Mouse (Mus musculus): Measurements from ENCODE around the gene Zfp36l3. TPM values are rescaled to one million over a fixed set of nuclear protein-coding genes. Genes with fewer than 3 reads are reported as not detected.
"Not testable (repeated sequence)": the region's sequence is repeated elsewhere in the genome, so short reads cannot be mapped to it uniquely, and the experiment has no call there.

Gene Zfp36l3
- total RNA-seq (2014; rRNA removed) (0.05 TPM in 1 of 2 replicates, not detected in the other), polyA plus RNA-seq (2015; fragmentation: Nextera tagmentation; extraction: Ambion mirVana) (not detected in 2 replicates)

GRCm38 (mm10) chrX:53776276-53776675 lies at the start of gene Zfp36l3:
Gene Zfp36l3, minus strand, starts transcription at chrX:53776394.
- Histone ChIP-seq H3K4me2 (ENCODE audit: low read depth) (no peak within 1 kb of the TSS), H3K36me3 (ENCODE audit: insufficient read depth) (no peaks in the 10 kb centered on the region), H3K27me3 (ENCODE audit: insufficient read depth, low read length) (no peaks in the 10 kb centered on the region), H3K9ac (no peak within 1 kb of the TSS), H3K4me3 (ENCODE audit: low read depth, low read length) (no peak within 1 kb of the TSS), H3K4me1 (ENCODE audit: insufficient read depth) (no peaks in the 10 kb centered on the region), H3K27ac (ENCODE audit: low read depth, low read length) (no peak within 1 kb of the TSS), H3K9me3 (ENCODE audit: low read length) (no peaks in the 10 kb centered on the region)
- TF ChIP-seq CTCF (IDR thresholded peaks at IDR 0.05; ENCODE audit: low read depth), result no peak
- WGBS, result 87% methylated on average over 12 of the region's 12 CpGs
- DNase-seq (no peak), ATAC-seq (no peak)

- Histone ChIP-seq H3K27ac (ENCODE audit: low read depth, low read length) (no peak overlapping the region), H3K9ac (no peak overlapping the region), H3K9me3 (ENCODE audit: low read length) (no peaks in the 10 kb centered on the region), H3K36me3 (ENCODE audit: insufficient read depth) (no peaks in the 10 kb centered on the region), H3K4me2 (ENCODE audit: low read depth) (no peak overlapping the region), H3K4me1 (ENCODE audit: insufficient read depth) (no peaks in the 10 kb centered on the region), H3K27me3 (ENCODE audit: insufficient read depth, low read length) (no peaks in the 10 kb centered on the region), H3K4me3 (ENCODE audit: low read depth, low read length) (no peak overlapping the region)
- WGBS, result 33% methylated on average over 3 of the region's 3 CpGs
- no peak for ATAC-seq
- no peak for TF ChIP-seq CTCF (IDR thresholded peaks at IDR 0.05; ENCODE audit: low read depth)
- peak; percentile 24 for DNase-seq
These were observed 22.9 kb upstream of the Zfp36l3 start for GRCm38 (mm10) chrX:53799074-53799473.

- H3K27me3 ChIP-seq (ENCODE audit: insufficient read depth, low read length); H3K36me3 ChIP-seq (ENCODE audit: insufficient read depth); H3K4me2 ChIP-seq (ENCODE audit: low read depth); H3K4me3 ChIP-seq (ENCODE audit: low read depth, low read length); H3K9ac ChIP-seq; DNase-seq; H3K27ac ChIP-seq (ENCODE audit: low read depth, low read length); H3K4me1 ChIP-seq (ENCODE audit: insufficient read depth); H3K9me3 ChIP-seq (ENCODE audit: low read length); ATAC-seq: not testable (repeated sequence)
- 87% methylated on average over 11 of the region's 11 CpGs for WGBS
These were observed 21.3 kb upstream of the Zfp36l3 start, which contains the start of gene Xlr for GRCm38 (mm10) chrX:53797519-53797918. Gene Xlr, minus strand, starts transcription at chrX:53797706.

GRCm38 (mm10) chrX:53757736-53758135 lies 18.5 kb downstream of the Zfp36l3 start, which contains the start of gene 1700013H16Rik:
Gene 1700013H16Rik, minus strand, starts transcription at chrX:53757831.
- Histone ChIP-seq H3K4me2 (ENCODE audit: low read depth) (no peak within 1 kb of the TSS), H3K27ac (ENCODE audit: low read depth, low read length) (no peak within 1 kb of the TSS), H3K4me3 (ENCODE audit: low read depth, low read length) (no peak within 1 kb of the TSS), H3K4me1 (ENCODE audit: insufficient read depth) (no peaks in the 10 kb centered on the region), H3K36me3 (ENCODE audit: insufficient read depth) (no peaks in the 10 kb centered on the region), H3K9me3 (ENCODE audit: low read length) (peaks cover 5% of the 10 kb centered on the region; the same call in 1 of the 2 replicates), H3K9ac (no peak within 1 kb of the TSS), H3K27me3 (ENCODE audit: insufficient read depth, low read length) (no peaks in the 10 kb centered on the region)
- 93% methylated on average over 16 of the region's 16 CpGs for WGBS
- TF ChIP-seq CTCF (IDR thresholded peaks at IDR 0.05; ENCODE audit: low read depth), result no peak
- ATAC-seq (no peak), DNase-seq (no peak)

GRCm38 (mm10) chrX:53752851-53753250 lies 23.3 kb downstream of the Zfp36l3 start:
- Histone ChIP-seq H3K36me3 (ENCODE audit: insufficient read depth) (no peaks in the 10 kb centered on the region), H3K4me2 (ENCODE audit: low read depth) (no peak overlapping the region), H3K27ac (ENCODE audit: low read depth, low read length) (no peak overlapping the region), H3K4me3 (ENCODE audit: low read depth, low read length) (no peak overlapping the region), H3K9ac (no peak overlapping the region), H3K27me3 (ENCODE audit: insufficient read depth, low read length) (no peaks in the 10 kb centered on the region), H3K4me1 (ENCODE audit: insufficient read depth) (no peaks in the 10 kb centered on the region), H3K9me3 (ENCODE audit: low read length) (peaks cover 4% of the 10 kb centered on the region; the same call in 1 of the 2 replicates)
- ATAC-seq (no peak), DNase-seq (no peak)
- no peak for TF ChIP-seq CTCF (IDR thresholded peaks at IDR 0.05; ENCODE audit: low read depth)
- 83% methylated on average over 1 of the region's 1 CpGs for WGBS

- ATAC-seq (no peak), DNase-seq (no peak)
- H3K4me1 ChIP-seq (ENCODE audit: insufficient read depth), result no peaks in the 10 kb centered on the region
- H3K9ac ChIP-seq, result no peak overlapping the region
- H3K27me3 ChIP-seq (ENCODE audit: insufficient read depth, low read length), result no peaks in the 10 kb centered on the region
- WGBS, result 85% methylated on average over 2 of the region's 2 CpGs
- no peak for TF ChIP-seq CTCF (IDR thresholded peaks at IDR 0.05; ENCODE audit: low read depth)
- no peaks in the 10 kb centered on the region for H3K9me3 ChIP-seq (ENCODE audit: low read length)
- H3K27ac ChIP-seq (ENCODE audit: low read depth, low read length), result no peak overlapping the region
- no peak overlapping the region for H3K4me3 ChIP-seq (ENCODE audit: low read depth, low read length)
- H3K36me3 ChIP-seq (ENCODE audit: insufficient read depth), result no peaks in the 10 kb centered on the region
- no peak overlapping the region for H3K4me2 ChIP-seq (ENCODE audit: low read depth)
These were observed 47.2 kb downstream of the Zfp36l3 start for GRCm38 (mm10) chrX:53728967-53729366.

GRCm38 (mm10) chrX:53724596-53724995 lies 51.6 kb downstream of the Zfp36l3 start, which contains the start of gene 4930502E18Rik:
Gene 4930502E18Rik, plus strand, starts transcription at chrX:53724826.
- H3K9ac ChIP-seq, result no peak within 1 kb of the TSS
- no peaks in the 10 kb centered on the region for H3K36me3 ChIP-seq (ENCODE audit: insufficient read depth)
- ATAC-seq (no peak), DNase-seq (no peak)
- no peaks in the 10 kb centered on the region for H3K9me3 ChIP-seq (ENCODE audit: low read length)
- H3K4me2 ChIP-seq (ENCODE audit: low read depth), result no peak within 1 kb of the TSS
- TF ChIP-seq CTCF (IDR thresholded peaks at IDR 0.05; ENCODE audit: low read depth), result no peak
- no peaks in the 10 kb centered on the region for H3K27me3 ChIP-seq (ENCODE audit: insufficient read depth, low read length)
- no peaks in the 10 kb centered on the region for H3K4me1 ChIP-seq (ENCODE audit: insufficient read depth)
- H3K4me3 ChIP-seq (ENCODE audit: low read depth, low read length), result no peak within 1 kb of the TSS
- 84% methylated on average over 11 of the region's 11 CpGs for WGBS
- no peak within 1 kb of the TSS for H3K27ac ChIP-seq (ENCODE audit: low read depth, low read length)

Other genes with a start within 250 kb of the Zfp36l3 start
- gene Rtl8c, start 168.4 kb downstream of the Zfp36l3 start, total RNA-seq (2014; rRNA removed), result 81.2 and 86.1 TPM in 2 replicates
- 167 and 183 TPM in 2 replicates for gene Rtl8c, start 168.4 kb downstream of the Zfp36l3 start, polyA plus RNA-seq (2015; fragmentation: Nextera tagmentation; extraction: Ambion mirVana)
- gene Gm14597, start 167.4 kb downstream of the Zfp36l3 start, total RNA-seq (2014; rRNA removed), result 0.62 and 0.71 TPM in 2 replicates
- 0.38 and 0.41 TPM in 2 replicates for gene Gm14597, start 167.4 kb downstream of the Zfp36l3 start, polyA plus RNA-seq (2015; fragmentation: Nextera tagmentation; extraction: Ambion mirVana)
- 124 and 168 TPM in 2 replicates for gene Rtl8a, start 132.7 kb downstream of the Zfp36l3 start, total RNA-seq (2014; rRNA removed)
- gene Rtl8a, start 132.7 kb downstream of the Zfp36l3 start, polyA plus RNA-seq (2015; fragmentation: Nextera tagmentation; extraction: Ambion mirVana), result 238 and 241 TPM in 2 replicates
- 219 and 235 TPM in 2 replicates for gene Rtl8b, start 106.0 kb downstream of the Zfp36l3 start, total RNA-seq (2014; rRNA removed)
- gene Rtl8b, start 106.0 kb downstream of the Zfp36l3 start, polyA plus RNA-seq (2015; fragmentation: Nextera tagmentation; extraction: Ambion mirVana), result 204 and 212 TPM in 2 replicates
- gene 4930502E18Rik, start 51.6 kb downstream of the Zfp36l3 start, total RNA-seq (2014; rRNA removed), result 0.24 TPM in 1 of 2 replicates, not detected in the other
- gene 4930502E18Rik, start 51.6 kb downstream of the Zfp36l3 start, polyA plus RNA-seq (2015; fragmentation: Nextera tagmentation; extraction: Ambion mirVana), result 0.19 and 0.31 TPM in 2 replicates
- not detected in 2 replicates for gene 1700013H16Rik, start 18.6 kb downstream of the Zfp36l3 start, total RNA-seq (2014; rRNA removed)
- 0.19 TPM in 1 of 2 replicates, not detected in the other for gene 1700013H16Rik, start 18.6 kb downstream of the Zfp36l3 start, polyA plus RNA-seq (2015; fragmentation: Nextera tagmentation; extraction: Ambion mirVana)
- 1.5 and 2.1 TPM in 2 replicates for gene Xlr, start 21.3 kb upstream of the Zfp36l3 start, total RNA-seq (2014; rRNA removed)
- gene Xlr, start 21.3 kb upstream of the Zfp36l3 start, polyA plus RNA-seq (2015; fragmentation: Nextera tagmentation; extraction: Ambion mirVana), result 1.6 and 2.8 TPM in 2 replicates